Mouse (Mus musculus) small intestine, adult 2 months (tissue): ENCODE data around the gene Rapgef5. TPM values are rescaled to one million over a fixed set of nuclear protein-coding genes. Genes with fewer than 3 reads are reported as not detected.

Source experiments
- H3K27ac ChIP-seq: fragments of 200-500 bp; 2 replicates; pipeline ENCODE4 v1.5.1; 2012; ENCODE audit warnings: low read depth, low read length, control low read depth, inconsistent platforms; ENCODE audit not compliant: insufficient read depth
- H3K27me3 ChIP-seq: fragments of 200-500 bp; 2 replicates; pipeline ENCODE4 v1.6.1; 2012; ENCODE audit warnings: mild to moderate bottlenecking, moderate library complexity, low read length, inconsistent platforms; ENCODE audit not compliant: control insufficient read depth, insufficient read depth
- H3K36me3 ChIP-seq: fragments of 200-500 bp; 2 replicates; pipeline ENCODE4 v1.6.1; 2012; ENCODE audit warnings: mild to moderate bottlenecking, low read length, control low read depth, inconsistent platforms; ENCODE audit not compliant: control insufficient read depth, insufficient read depth
- H3K4me1 ChIP-seq: fragments of 200-500 bp; 2 replicates; pipeline ENCODE4 v1.6.1; 2012; ENCODE audit warnings: low read length, inconsistent platforms, mixed read lengths; ENCODE audit not compliant: control insufficient read depth, insufficient read depth, insufficient read length
- H3K4me3 ChIP-seq: fragments of 200-500 bp; 2 replicates; pipeline ENCODE4 v1.5.1; 2012; ENCODE audit warnings: low read depth, mild to moderate bottlenecking, control low read depth, inconsistent platforms, low read length, moderate library complexity
- CTCF ChIP-seq: fragments of 200-500 bp; IDR thresholded peaks from 2 replicates; pipeline ENCODE4 v1.5.1; 2012; ENCODE audit warnings: low read depth, mild to moderate bottlenecking, control low read depth, inconsistent platforms, low read length, moderate library complexity, mixed read lengths; ENCODE audit not compliant: insufficient replicate concordance, insufficient read length; ENCODE audit errors: extremely low read depth
- POLR2A ChIP-seq: fragments of 200-500 bp; IDR thresholded peaks from 2 replicates; pipeline ENCODE4 v1.6.1; 2012; ENCODE audit warnings: low read depth, mild to moderate bottlenecking, control low read depth, inconsistent platforms, low read length, moderate library complexity
- WGBS: fragments of 180-500 bp; shearing (Covaris S2); methylation state at CpG from one replicate; pipeline ENCODE4 v1.1.7; 2018; 5-methylcytosine and 5-hydroxymethylcytosine counted together
- polyA plus RNA-seq: library from polyadenylated mRNA; depleted of rRNA; stranded (reverse); fragments of >200 nt; gene quantifications from 2 replicates; pipeline ENCODE4 v1.2.3, GENCODE M21; 2012

Rapgef5 gene
- polyA plus RNA-seq, 1 experiment, result 4.7 TPM

- H3K4me1 ChIP-seq, result no peaks in the 10 kb centered on the region
- TF ChIP-seq POLR2A (no peak), CTCF (no peak)
- H3K4me3 ChIP-seq, result no peak overlapping the region
- H3K27ac ChIP-seq, result no peak overlapping the region
- no peaks in the 10 kb centered on the region for H3K27me3 ChIP-seq
- WGBS, result 70% methylated on average over 2 of the region's 2 CpGs
- H3K36me3 ChIP-seq, result no peaks in the 10 kb centered on the region
Measured at GRCm38 (mm10) chr12:117703413-117703812, 187.1 kb downstream of the Rapgef5 start.

GRCm38 (mm10) chr12:117705308-117705707 is 189.0 kb downstream of the Rapgef5 start:
- Histone ChIP-seq H3K27ac (no peak overlapping the region), H3K36me3 (0 out of 2 replicates have a peak, but pooled peaks cover 2% of the 10 kb centered on the region), H3K4me3 (no peak overlapping the region), H3K27me3 (no peaks in the 10 kb centered on the region), H3K4me1 (no peaks in the 10 kb centered on the region)
- WGBS, result 90% methylated on average over 3 of the region's 3 CpGs
- TF ChIP-seq POLR2A, result no peak
- TF ChIP-seq CTCF, result no peak

GRCm38 (mm10) chr12:117709280-117709679 is 193.0 kb downstream of the Rapgef5 start:
- H3K4me3 ChIP-seq, result no peak overlapping the region
- H3K27me3 ChIP-seq, result no peaks in the 10 kb centered on the region
- H3K27ac ChIP-seq, result no peak overlapping the region
- WGBS, result 71% methylated on average over 12 of the region's 12 CpGs
- no peaks in the 10 kb centered on the region for H3K4me1 ChIP-seq
- H3K36me3 ChIP-seq, result peaks cover 4% of the 10 kb centered on the region; the same call in 1 of the 2 replicates
- no peak for TF ChIP-seq POLR2A
- no peak for TF ChIP-seq CTCF

GRCm38 (mm10) chr12:117712474-117712873 is 196.2 kb downstream of the Rapgef5 start:
- Histone ChIP-seq H3K4me1 (no peaks in the 10 kb centered on the region), H3K36me3 (peaks cover 4% of the 10 kb centered on the region; the same call in 1 of the 2 replicates), H3K27me3 (no peaks in the 10 kb centered on the region), H3K27ac (no peak overlapping the region), H3K4me3 (no peak overlapping the region)
- TF ChIP-seq POLR2A (no peak), CTCF (no peak)
- 89% methylated on average over 6 of the region's 6 CpGs for WGBS

GRCm38 (mm10) chr12:117713616-117714015 is 197.3 kb downstream of the Rapgef5 start:
- no peak overlapping the region for H3K27ac ChIP-seq
- H3K36me3 ChIP-seq, result peaks cover 4% of the 10 kb centered on the region; the same call in 1 of the 2 replicates
- no peak overlapping the region for H3K4me3 ChIP-seq
- H3K27me3 ChIP-seq, result no peaks in the 10 kb centered on the region
- no peak for TF ChIP-seq POLR2A
- TF ChIP-seq CTCF, result no peak
- 86% methylated on average over 6 of the region's 6 CpGs for WGBS
- no peaks in the 10 kb centered on the region for H3K4me1 ChIP-seq

- Histone ChIP-seq H3K4me3 (no peak overlapping the region), H3K27me3 (no peaks in the 10 kb centered on the region), H3K27ac (no peak overlapping the region), H3K4me1 (no peaks in the 10 kb centered on the region), H3K36me3 (peaks cover 3% of the 10 kb centered on the region; the same call in 1 of the 2 replicates)
- TF ChIP-seq CTCF (no peak), POLR2A (no peak)
- 63% methylated on average over 14 of the region's 14 CpGs for WGBS
Measured at GRCm38 (mm10) chr12:117720794-117721747, 204.8 kb downstream of the Rapgef5 start.

GRCm38 (mm10) chr12:117721748-117722150 is 205.5 kb downstream of the Rapgef5 start:
- H3K36me3 ChIP-seq, result peaks cover 4% of the 10 kb centered on the region; the same call in 1 of the 2 replicates
- TF ChIP-seq CTCF, result no peak
- no peak for TF ChIP-seq POLR2A
- no peaks in the 10 kb centered on the region for H3K4me1 ChIP-seq
- no peak overlapping the region for H3K4me3 ChIP-seq
- H3K27ac ChIP-seq, result no peak overlapping the region
- WGBS, result 12% methylated on average over 6 of the region's 6 CpGs
- no peaks in the 10 kb centered on the region for H3K27me3 ChIP-seq

GRCm38 (mm10) chr12:117725011-117725410 is 208.7 kb downstream of the Rapgef5 start:
- H3K4me1 ChIP-seq, result no peaks in the 10 kb centered on the region
- no peak for TF ChIP-seq POLR2A
- no peak for TF ChIP-seq CTCF

More at GRCm38 (mm10) chr12:117725011-117725410, 208.7 kb downstream of the Rapgef5 start:
- Histone ChIP-seq H3K27ac (no peak overlapping the region), H3K36me3 (peaks cover 9% of the 10 kb centered on the region), H3K27me3 (no peaks in the 10 kb centered on the region), H3K4me3 (no peak overlapping the region)
- WGBS, result 89% methylated on average over 4 of the region's 4 CpGs
